Mouse (Mus musculus) embryo, embryonic 10.5 days (tissue): Measurements from ENCODE around the gene Prpf38b.

ENCODE experiments used
- DNase-seq: peaks from one replicate; pipeline ENCODE4 v3.0.0-alpha.2; 2015; ENCODE audit warnings: low spot score

Prpf38b gene

GRCm38 (mm10) chr3:108858231-108858770 is 53.2 kb downstream of the Prpf38b start:
- peak; percentile 69 for DNase-seq

- DNase-seq: no peak
Observed at GRCm38 (mm10) chr3:108857714-108858113, 53.8 kb downstream of the Prpf38b start.

GRCm38 (mm10) chr3:108857124-108857470 is 54.4 kb downstream of the Prpf38b start:
- no peak for DNase-seq

- DNase-seq: peak; percentile 38
Observed at GRCm38 (mm10) chr3:108856386-108857123, 55.0 kb downstream of the Prpf38b start.

- DNase-seq: no peak
Observed at GRCm38 (mm10) chr3:108855864-108856263, 55.7 kb downstream of the Prpf38b start.

- peak; percentile 18 for DNase-seq
Observed at GRCm38 (mm10) chr3:108855371-108855770, 56.2 kb downstream of the Prpf38b start.

- no peak for DNase-seq
Observed at GRCm38 (mm10) chr3:108853266-108853665, 58.3 kb downstream of the Prpf38b start.
